Mouse (Mus musculus): Measurements from ENCODE around the gene Hhatl. TPM values are rescaled to one million over a fixed set of nuclear protein-coding genes. Genes with fewer than 3 reads are reported as not detected.

The Hhatl gene
- polyA plus RNA-seq (2012; rRNA removed): 0.40 and 0.49 TPM in 2 replicates

DNA sequence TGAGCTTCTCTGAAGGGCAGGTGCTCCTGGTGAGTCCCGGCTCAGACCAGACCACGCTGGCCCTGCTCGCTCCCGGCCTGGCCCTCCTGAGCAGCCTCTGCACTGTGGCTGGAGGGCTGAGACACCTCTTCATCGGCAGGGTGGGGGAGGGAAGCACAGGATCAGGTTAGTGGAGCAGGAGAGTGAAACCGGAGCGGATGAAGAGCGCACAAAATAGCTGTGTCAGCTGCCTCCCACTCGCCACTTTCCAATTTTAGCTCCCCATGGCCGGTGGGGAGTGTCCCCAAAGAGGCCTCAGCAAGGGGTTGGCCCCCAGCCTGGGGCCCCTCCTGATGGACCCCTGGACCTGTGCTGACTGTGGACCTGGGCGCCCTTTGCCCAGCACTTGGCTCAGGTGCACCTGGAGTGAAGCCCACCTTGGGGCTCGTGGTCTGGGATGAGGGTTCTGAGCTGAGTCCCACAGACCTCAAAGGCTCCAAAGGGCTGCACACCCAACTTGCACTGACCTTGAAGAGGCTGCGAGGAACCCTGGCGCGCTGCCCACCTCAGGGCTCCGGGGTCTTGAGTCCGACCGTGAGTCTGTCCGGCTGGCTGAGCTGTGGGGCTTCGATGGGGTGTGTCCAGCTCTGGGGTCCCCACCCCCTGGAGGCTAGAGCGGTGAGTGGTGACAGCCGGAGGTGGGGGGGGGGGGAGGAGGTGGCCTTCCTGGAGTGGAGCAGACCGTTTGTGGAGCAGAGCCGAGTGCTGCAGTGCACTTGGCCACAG is at the start of gene Hhatl:
Gene Hhatl, minus strand, starts transcription at position 751 of the 765 bp plus-strand sequence.
- TF ChIP-seq CTCF (IDR thresholded peaks at IDR 0.05; ENCODE audit: borderline replicate concordance, extremely low read depth, insufficient read depth, insufficient read length): no peak
- no peak for TF ChIP-seq POLR2A (IDR thresholded peaks at IDR 0.05; ENCODE audit: borderline replicate concordance, extremely low read depth, insufficient read depth, insufficient read length, poor library complexity, severe bottlenecking)

DNA sequence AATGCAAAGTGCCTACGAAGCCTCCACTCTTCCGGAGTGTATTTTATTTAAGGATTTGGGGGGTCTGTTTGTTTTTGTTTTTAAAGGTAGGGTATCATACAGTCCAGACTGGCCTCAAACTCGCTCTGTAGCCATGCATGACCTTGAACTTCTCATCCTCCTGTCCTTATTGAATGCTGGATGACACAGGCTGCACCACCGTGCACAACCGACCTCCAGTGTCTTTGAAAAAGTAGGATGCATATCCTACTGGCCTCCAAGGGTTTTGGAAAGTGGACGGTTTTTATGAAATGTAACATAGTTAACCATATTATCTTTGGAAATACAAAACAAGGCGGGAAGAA is 47.3 kb upstream of the Hhatl start:
- no peak for DNase-seq (ENCODE audit: low read depth)
- TF ChIP-seq POLR2A (IDR thresholded peaks at IDR 0.05; ENCODE audit: borderline replicate concordance, extremely low read depth, insufficient read depth, insufficient read length, poor library complexity, severe bottlenecking): no peak
- TF ChIP-seq CTCF (IDR thresholded peaks at IDR 0.05; ENCODE audit: borderline replicate concordance, extremely low read depth, insufficient read depth, insufficient read length): no peak

More for the DNA sequence above, at the start of gene Hhatl:
- no peak for DNase-seq (ENCODE audit: low read depth)

DNA sequence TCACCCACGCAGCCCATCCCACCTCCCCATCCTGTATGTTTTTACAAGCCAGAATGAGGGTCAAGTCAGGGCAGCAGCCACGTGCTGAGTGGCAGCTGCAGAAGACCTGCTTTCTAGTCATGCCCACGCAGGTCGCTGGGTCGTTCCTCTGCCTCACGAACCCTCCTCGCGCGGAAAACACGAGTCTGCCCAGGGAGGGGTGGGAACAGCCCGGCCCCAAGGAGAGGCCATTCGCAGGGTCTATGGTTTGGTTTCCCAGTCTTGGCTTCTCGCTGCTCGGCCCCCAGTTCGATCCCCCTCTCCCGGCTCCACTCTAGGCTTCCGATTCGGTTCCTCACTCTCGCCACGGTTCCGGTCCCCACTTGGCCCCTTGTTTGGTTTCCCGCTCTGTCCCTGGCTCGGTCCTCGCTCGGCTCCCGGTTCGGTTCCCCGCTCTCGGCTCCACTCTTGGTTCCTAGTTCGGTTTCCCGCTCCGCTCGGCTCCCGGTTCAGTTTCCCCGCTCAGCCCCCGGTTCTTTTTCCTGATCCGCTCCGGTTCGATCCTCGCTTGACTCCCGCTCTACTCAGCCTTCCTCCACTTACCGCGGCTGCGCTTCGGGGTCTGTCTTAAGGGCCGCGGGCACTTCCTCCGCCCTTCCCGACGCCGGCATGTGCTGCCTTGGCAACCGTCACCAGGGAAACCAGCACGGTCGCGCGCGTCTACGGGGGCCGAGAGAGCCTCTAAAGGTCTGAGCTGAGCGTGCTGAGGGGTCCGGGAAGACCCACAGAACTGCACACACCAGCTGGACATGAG is 46.7 kb upstream of the Hhatl start, which contains the start of gene Ccdc13:
Gene Ccdc13, minus strand, starts transcription at position 633 of the 793 bp plus-strand sequence.
- no peak for TF ChIP-seq CTCF (IDR thresholded peaks at IDR 0.05; ENCODE audit: borderline replicate concordance, extremely low read depth, insufficient read depth, insufficient read length)
- no peak; the same call in 1 of the 2 replicates for TF ChIP-seq POLR2A (IDR thresholded peaks at IDR 0.05; ENCODE audit: borderline replicate concordance, extremely low read depth, insufficient read depth, insufficient read length, poor library complexity, severe bottlenecking)
- peak; percentile 95 for DNase-seq (ENCODE audit: low read depth)

DNA sequence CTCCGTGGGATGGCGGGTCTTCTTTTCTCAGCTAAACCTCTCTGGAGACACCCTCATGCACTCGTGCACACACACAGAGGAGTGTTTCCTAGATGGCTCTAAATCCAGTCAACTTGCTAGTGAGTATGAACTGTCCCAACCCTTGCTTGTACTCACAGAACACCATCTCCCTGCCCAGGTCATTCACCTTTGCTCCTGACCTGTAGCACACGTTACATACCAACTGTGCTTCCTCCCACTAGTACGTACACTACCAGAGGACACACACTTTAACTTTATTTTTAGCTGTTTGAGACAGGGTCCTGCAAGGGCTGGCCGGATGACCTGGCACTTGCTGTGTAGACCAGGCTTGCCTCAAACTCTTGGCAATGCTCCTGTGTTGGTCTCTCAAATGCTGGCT is 45.7 kb upstream of the Hhatl start:
- TF ChIP-seq CTCF (IDR thresholded peaks at IDR 0.05; ENCODE audit: borderline replicate concordance, extremely low read depth, insufficient read depth, insufficient read length): no peak
- no peak for TF ChIP-seq POLR2A (IDR thresholded peaks at IDR 0.05; ENCODE audit: borderline replicate concordance, extremely low read depth, insufficient read depth, insufficient read length, poor library complexity, severe bottlenecking)
- no peak for DNase-seq (ENCODE audit: low read depth)

DNA sequence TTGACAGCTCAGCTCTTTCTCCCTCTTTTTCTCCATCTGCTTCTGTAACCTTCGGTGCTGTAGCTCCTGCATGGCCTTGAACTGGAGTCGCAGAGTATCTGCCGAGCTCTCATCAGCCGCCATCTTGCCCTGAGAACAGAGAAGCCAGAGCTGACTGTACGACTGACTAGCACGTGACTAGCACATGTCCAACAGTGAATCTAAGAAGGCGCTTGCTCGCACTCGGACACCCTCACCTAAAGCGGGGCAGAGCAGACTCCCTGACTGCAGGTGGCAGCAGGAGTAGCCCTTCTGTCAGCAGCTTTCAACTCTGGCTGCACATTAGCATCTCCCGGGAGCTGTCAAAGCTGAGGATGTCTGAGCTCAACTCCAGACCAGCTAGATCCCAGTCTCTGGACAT is 41.5 kb upstream of the Hhatl start:
- DNase-seq (ENCODE audit: low read depth): no peak
- no peak for TF ChIP-seq CTCF (IDR thresholded peaks at IDR 0.05; ENCODE audit: borderline replicate concordance, extremely low read depth, insufficient read depth, insufficient read length)
- no peak for TF ChIP-seq POLR2A (IDR thresholded peaks at IDR 0.05; ENCODE audit: borderline replicate concordance, extremely low read depth, insufficient read depth, insufficient read length, poor library complexity, severe bottlenecking)

DNA sequence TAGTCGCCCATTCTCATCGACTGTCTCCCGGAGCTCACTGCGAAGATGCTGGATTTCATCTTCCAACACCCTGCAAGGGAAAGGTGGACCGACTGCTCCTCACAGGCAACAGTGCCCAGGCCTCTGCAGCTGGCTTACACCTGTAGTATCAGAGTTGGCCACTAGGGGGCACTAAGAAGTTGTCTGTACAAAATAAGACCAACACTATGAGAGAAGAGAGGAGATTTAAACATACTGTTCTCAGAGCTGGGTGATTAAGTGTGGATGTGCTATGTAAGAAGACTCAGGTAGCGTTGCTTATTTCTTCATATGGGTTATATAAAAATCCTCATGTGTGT is 38.6 kb upstream of the Hhatl start:
- DNase-seq (ENCODE audit: low read depth): peak; percentile 85
- no peak for TF ChIP-seq POLR2A (IDR thresholded peaks at IDR 0.05; ENCODE audit: borderline replicate concordance, extremely low read depth, insufficient read depth, insufficient read length, poor library complexity, severe bottlenecking)
- peak; percentile 83 for TF ChIP-seq CTCF (IDR thresholded peaks at IDR 0.05; ENCODE audit: borderline replicate concordance, extremely low read depth, insufficient read depth, insufficient read length)

DNA sequence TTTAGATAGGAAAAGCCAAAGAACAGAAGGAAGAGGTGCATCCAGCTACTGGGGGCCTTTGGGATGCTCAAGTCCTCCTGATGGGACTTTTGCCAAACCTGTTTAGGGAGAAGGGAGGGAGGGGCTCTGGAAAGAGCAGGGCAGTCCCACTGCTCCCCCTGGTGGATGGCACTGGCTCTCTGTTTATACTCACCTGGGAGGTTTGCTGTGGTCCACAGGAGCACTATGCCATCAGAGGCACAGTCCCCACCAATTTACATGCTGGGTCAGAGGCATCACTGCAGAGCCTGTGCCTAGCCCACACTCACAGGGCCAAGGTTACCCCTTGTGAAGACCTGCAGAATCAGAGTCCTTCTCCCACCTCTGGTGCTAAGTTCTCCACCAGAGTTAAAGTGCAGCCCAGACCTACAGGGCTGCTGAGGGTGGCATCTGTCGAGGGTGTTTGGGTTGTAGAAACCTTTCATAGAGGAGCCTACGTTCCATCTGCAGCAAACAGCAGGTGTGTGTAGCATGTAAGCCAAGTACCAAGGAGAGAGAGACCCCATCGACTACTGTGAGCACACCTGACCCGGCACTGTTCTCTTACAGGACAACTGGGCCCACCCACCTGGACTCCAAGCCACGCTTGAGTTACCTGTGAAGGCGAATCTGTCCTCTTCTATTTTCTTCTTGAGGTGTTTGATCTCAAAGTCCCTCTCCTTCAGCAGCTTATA is 38.1 kb upstream of the Hhatl start:
- peak; percentile 57 for DNase-seq (ENCODE audit: low read depth)

DNA sequence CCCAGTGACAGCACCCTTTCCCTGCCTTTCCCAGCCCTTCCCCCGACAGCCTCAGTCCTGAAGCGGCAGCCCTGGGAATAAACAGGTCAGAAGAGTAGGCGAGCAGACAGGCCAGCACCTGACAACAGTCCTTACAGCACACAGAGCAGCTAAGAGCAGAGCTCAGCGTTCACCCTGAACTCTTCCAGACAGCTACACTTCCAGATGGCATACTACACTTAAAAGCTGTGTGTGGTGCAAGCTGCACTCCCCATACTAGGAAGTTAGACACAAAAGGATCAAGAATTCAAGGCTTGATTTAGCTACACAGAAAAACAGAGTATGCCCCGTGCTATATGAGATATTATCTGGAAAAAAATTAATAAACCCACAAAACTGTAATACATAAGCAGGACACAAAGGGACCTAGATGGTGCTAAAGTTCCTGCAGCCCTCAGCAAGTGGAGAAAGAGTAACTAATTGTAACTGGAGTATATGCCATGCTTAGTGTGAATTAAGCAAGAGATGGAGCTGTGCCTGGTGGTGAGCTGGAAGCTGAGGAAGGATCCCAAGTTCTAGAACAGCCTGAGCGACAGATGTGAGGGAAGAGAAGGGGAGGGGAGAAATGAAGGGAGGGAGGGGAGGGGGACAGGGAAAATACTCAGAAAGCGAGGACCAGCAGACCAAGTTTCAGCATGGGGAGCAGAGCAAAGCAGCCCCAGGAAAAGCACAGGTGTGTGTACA is 37.1 kb upstream of the Hhatl start:
- no peak for DNase-seq (ENCODE audit: low read depth)
- TF ChIP-seq POLR2A (IDR thresholded peaks at IDR 0.05; ENCODE audit: borderline replicate concordance, extremely low read depth, insufficient read depth, insufficient read length, poor library complexity, severe bottlenecking) (no peak), CTCF (IDR thresholded peaks at IDR 0.05; ENCODE audit: borderline replicate concordance, extremely low read depth, insufficient read depth, insufficient read length) (no peak)

More for the DNA sequence above, 38.1 kb upstream of the Hhatl start:
- TF ChIP-seq POLR2A (IDR thresholded peaks at IDR 0.05; ENCODE audit: borderline replicate concordance, extremely low read depth, insufficient read depth, insufficient read length, poor library complexity, severe bottlenecking) (no peak), CTCF (IDR thresholded peaks at IDR 0.05; ENCODE audit: borderline replicate concordance, extremely low read depth, insufficient read depth, insufficient read length) (peak; percentile 56; the same call in 1 of the 2 replicates)

DNA sequence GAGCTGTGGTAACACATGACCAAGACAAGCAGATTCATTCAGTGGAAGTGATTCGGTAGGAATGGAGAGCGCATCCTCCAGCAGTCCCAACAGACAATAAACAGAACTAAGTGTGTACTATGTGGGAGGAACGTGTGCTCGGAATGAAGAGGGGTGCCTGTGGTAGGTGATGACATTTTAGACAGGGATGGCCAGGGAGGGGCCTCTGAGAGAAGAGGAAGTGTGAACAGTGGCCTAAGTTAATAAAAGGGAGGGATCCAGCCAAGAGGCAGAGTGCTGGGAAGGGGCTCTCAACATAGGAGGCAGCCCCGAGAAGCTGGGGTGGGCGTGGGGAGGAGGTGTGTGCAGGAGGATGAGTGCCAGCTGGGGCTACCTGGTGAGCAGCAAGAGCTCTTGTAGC is 36.0 kb upstream of the Hhatl start:
- TF ChIP-seq POLR2A (IDR thresholded peaks at IDR 0.05; ENCODE audit: borderline replicate concordance, extremely low read depth, insufficient read depth, insufficient read length, poor library complexity, severe bottlenecking) (no peak), CTCF (IDR thresholded peaks at IDR 0.05; ENCODE audit: borderline replicate concordance, extremely low read depth, insufficient read depth, insufficient read length) (no peak)
- DNase-seq (ENCODE audit: low read depth): no peak

DNA sequence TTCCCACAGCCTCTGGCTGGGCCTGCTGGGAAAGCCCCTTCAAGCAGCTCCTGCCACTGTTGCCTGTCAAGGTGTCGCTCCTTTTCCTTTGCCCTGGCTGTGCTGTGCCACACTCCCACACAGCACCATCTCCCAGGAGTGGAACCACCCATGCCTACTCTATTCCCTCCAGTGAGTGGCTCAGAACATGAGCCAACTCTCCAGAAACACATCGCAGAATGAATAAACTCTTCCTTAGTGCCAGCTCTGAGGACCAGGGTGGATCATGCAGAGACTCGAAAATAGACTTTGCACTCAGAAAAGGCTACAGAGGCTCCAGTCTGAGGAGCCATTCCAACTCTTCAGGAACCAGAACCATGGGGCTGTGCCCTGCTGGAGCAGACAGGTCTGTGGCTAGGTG is 34.0 kb upstream of the Hhatl start:
- TF ChIP-seq CTCF (IDR thresholded peaks at IDR 0.05; ENCODE audit: borderline replicate concordance, extremely low read depth, insufficient read depth, insufficient read length): no peak
- no peak for TF ChIP-seq POLR2A (IDR thresholded peaks at IDR 0.05; ENCODE audit: borderline replicate concordance, extremely low read depth, insufficient read depth, insufficient read length, poor library complexity, severe bottlenecking)
- no peak for DNase-seq (ENCODE audit: low read depth)

Data from brain, embryonic 14.5 days (tissue).